Mouse (Mus musculus): ENCODE data around the gene Cntrob. TPM values are rescaled to one million over a fixed set of nuclear protein-coding genes. Genes with fewer than 3 reads are reported as not detected.

The Cntrob gene
- polyA plus RNA-seq, 1 experiment from 2014 or later: 32.0 TPM

- H3K9me3 ChIP-seq: no peaks in the 10 kb centered on the region
- no peak overlapping the region for H3K9ac ChIP-seq (replicated peaks)
- no peaks in the 10 kb centered on the region for H3K4me1 ChIP-seq
- no peak overlapping the region for H3K27ac ChIP-seq (replicated peaks)
- no peaks in the 10 kb centered on the region for H3K36me3 ChIP-seq
- H3K4me2 ChIP-seq (replicated peaks): no peak overlapping the region
- WGBS: 63% methylated on average over 2 of the region's 2 CpGs
- ATAC-seq (replicated peaks): no peak
- H3K27me3 ChIP-seq: no peaks in the 10 kb centered on the region
- H3K4me3 ChIP-seq: no peak overlapping the region
These were observed 66.5 kb downstream of the Cntrob start for GRCm38 (mm10) chr11:69257072-69257471.

GRCm38 (mm10) chr11:69254808-69255207, 68.8 kb downstream of the Cntrob start:
- no peak for ATAC-seq (replicated peaks)
- H3K36me3 ChIP-seq: no peaks in the 10 kb centered on the region
- H3K4me1 ChIP-seq: no peaks in the 10 kb centered on the region
- no peak overlapping the region for H3K4me3 ChIP-seq
- WGBS: 74% methylated on average over 5 of the region's 5 CpGs
- no peak overlapping the region for H3K4me2 ChIP-seq (replicated peaks)
- H3K9me3 ChIP-seq: no peaks in the 10 kb centered on the region
- no peaks in the 10 kb centered on the region for H3K27me3 ChIP-seq
- no peak overlapping the region for H3K9ac ChIP-seq (replicated peaks)
- no peak overlapping the region for H3K27ac ChIP-seq (replicated peaks)

GRCm38 (mm10) chr11:69253131-69253530, 70.4 kb downstream of the Cntrob start:
- Histone ChIP-seq H3K9ac (replicated peaks) (no peak overlapping the region), H3K9me3 (no peaks in the 10 kb centered on the region), H3K36me3 (no peaks in the 10 kb centered on the region), H3K4me2 (replicated peaks) (no peak overlapping the region), H3K4me1 (no peaks in the 10 kb centered on the region), H3K4me3 (no peak overlapping the region), H3K27ac (replicated peaks) (no peak overlapping the region), H3K27me3 (no peaks in the 10 kb centered on the region)
- no peak for ATAC-seq (replicated peaks)
- WGBS: 53% methylated on average over 9 of the region's 9 CpGs

GRCm38 (mm10) chr11:69251953-69252352, 71.6 kb downstream of the Cntrob start:
- H3K9ac ChIP-seq (replicated peaks): no peak overlapping the region
- no peak overlapping the region for H3K27ac ChIP-seq (replicated peaks)
- H3K4me2 ChIP-seq (replicated peaks): no peak overlapping the region
- H3K4me3 ChIP-seq: no peak overlapping the region
- WGBS: 89% methylated on average over 7 of the region's 7 CpGs
- no peaks in the 10 kb centered on the region for H3K4me1 ChIP-seq
- H3K27me3 ChIP-seq: no peaks in the 10 kb centered on the region
- H3K36me3 ChIP-seq: no peaks in the 10 kb centered on the region
- ATAC-seq (replicated peaks): no peak
- H3K9me3 ChIP-seq: no peaks in the 10 kb centered on the region

- no peak overlapping the region for H3K9ac ChIP-seq (replicated peaks)
- ATAC-seq (replicated peaks): no peak
- no peak overlapping the region for H3K4me3 ChIP-seq
- 67% methylated on average over 14 of the region's 14 CpGs for WGBS
- no peak overlapping the region for H3K4me2 ChIP-seq (replicated peaks)
- H3K27me3 ChIP-seq: no peaks in the 10 kb centered on the region
- H3K9me3 ChIP-seq: no peaks in the 10 kb centered on the region
- no peaks in the 10 kb centered on the region for H3K36me3 ChIP-seq
- H3K4me1 ChIP-seq: no peaks in the 10 kb centered on the region
- no peak overlapping the region for H3K27ac ChIP-seq (replicated peaks)
These were observed 72.3 kb downstream of the Cntrob start for GRCm38 (mm10) chr11:69251135-69251842.

- Histone ChIP-seq H3K4me3 (no peak overlapping the region), H3K4me2 (replicated peaks) (no peak overlapping the region), H3K36me3 (no peaks in the 10 kb centered on the region), H3K27me3 (no peaks in the 10 kb centered on the region), H3K4me1 (no peaks in the 10 kb centered on the region), H3K9me3 (no peaks in the 10 kb centered on the region), H3K27ac (replicated peaks) (no peak overlapping the region), H3K9ac (replicated peaks) (no peak overlapping the region)
- WGBS: 85% methylated on average over 5 of the region's 5 CpGs
- ATAC-seq (replicated peaks): no peak
These were observed 73.5 kb downstream of the Cntrob start for GRCm38 (mm10) chr11:69250106-69250505.

Other genes starting within 250 kb of the Cntrob start
- gene Vamp2, start 235.3 kb downstream of the Cntrob start, polyA plus RNA-seq (2015; fragmentation: Nextera tagmentation; extraction: Ambion mirVana): 179 and 188 TPM in 2 replicates
- gene Per1, start 228.6 kb downstream of the Cntrob start, polyA plus RNA-seq (2015; fragmentation: Nextera tagmentation; extraction: Ambion mirVana): 7.6 and 8.2 TPM in 2 replicates
- 0.42 and 0.46 TPM in 2 replicates for gene Hes7, start 203.4 kb downstream of the Cntrob start, polyA plus RNA-seq (2015; fragmentation: Nextera tagmentation; extraction: Ambion mirVana)
- 0.31 and 0.38 TPM in 2 replicates for gene 9130213A22Rik, start 201.2 kb downstream of the Cntrob start, polyA plus RNA-seq (2015; fragmentation: Nextera tagmentation; extraction: Ambion mirVana)
- gene Aloxe3, start 197.9 kb downstream of the Cntrob start, polyA plus RNA-seq (2015; fragmentation: Nextera tagmentation; extraction: Ambion mirVana): 2.2 and 3.6 TPM in 2 replicates
- gene Alox12b, start 166.8 kb downstream of the Cntrob start, polyA plus RNA-seq (2015; fragmentation: Nextera tagmentation; extraction: Ambion mirVana): not detected in 2 replicates
- gene Alox8, start 125.9 kb downstream of the Cntrob start, polyA plus RNA-seq (2015; fragmentation: Nextera tagmentation; extraction: Ambion mirVana): 0.05 TPM in 1 of 2 replicates, not detected in the other
- gene Gucy2e, start 86.7 kb downstream of the Cntrob start, polyA plus RNA-seq (2015; fragmentation: Nextera tagmentation; extraction: Ambion mirVana): 0.47 and 0.52 TPM in 2 replicates
- 166 and 170 TPM in 2 replicates for gene Trappc1, start 205 bp upstream of the Cntrob start, polyA plus RNA-seq (2015; fragmentation: Nextera tagmentation; extraction: Ambion mirVana)
- gene Kcnab3, start 2.5 kb upstream of the Cntrob start, polyA plus RNA-seq (2015; fragmentation: Nextera tagmentation; extraction: Ambion mirVana): 5.1 and 6.2 TPM in 2 replicates
- 115 and 127 TPM in 2 replicates for gene Rnf227, start 16.7 kb upstream of the Cntrob start, polyA plus RNA-seq (2015; fragmentation: Nextera tagmentation; extraction: Ambion mirVana)
- 127 and 138 TPM in 2 replicates for gene Chd3, start 45.6 kb upstream of the Cntrob start, polyA plus RNA-seq (2015; fragmentation: Nextera tagmentation; extraction: Ambion mirVana)
- 89.4 and 91.9 TPM in 2 replicates for gene Naa38, start 71.7 kb upstream of the Cntrob start, polyA plus RNA-seq (2015; fragmentation: Nextera tagmentation; extraction: Ambion mirVana)
- 44.3 and 45.9 TPM in 2 replicates for gene Cyb5d1, start 71.9 kb upstream of the Cntrob start, polyA plus RNA-seq (2015; fragmentation: Nextera tagmentation; extraction: Ambion mirVana)
- 5.9 and 6.7 TPM in 2 replicates for gene Tmem88, start 74.5 kb upstream of the Cntrob start, polyA plus RNA-seq (2015; fragmentation: Nextera tagmentation; extraction: Ambion mirVana)
- 56.6 and 58.9 TPM in 2 replicates for gene Kdm6b, start 89.9 kb upstream of the Cntrob start, polyA plus RNA-seq (2015; fragmentation: Nextera tagmentation; extraction: Ambion mirVana)
- gene Dnah2, start 225.3 kb upstream of the Cntrob start, polyA plus RNA-seq (2015; fragmentation: Nextera tagmentation; extraction: Ambion mirVana): 2.7 and 3.1 TPM in 2 replicates
- gene Efnb3, start 236.4 kb upstream of the Cntrob start, polyA plus RNA-seq (2015; fragmentation: Nextera tagmentation; extraction: Ambion mirVana): 107 and 114 TPM in 2 replicates

Measured in forebrain, embryonic 15.5 days (tissue).